Mouse (Mus musculus) CH12.LX (cell line): ENCODE data around the gene Aplp1. TPM values are rescaled to one million over a fixed set of nuclear protein-coding genes. Genes with fewer than 3 reads are reported as not detected.
A peak's percentile ranks its signal among the peaks of the same experiment; 100 is the strongest.
"Not testable (repeated sequence)": the region's sequence is repeated elsewhere in the genome, so short reads cannot be mapped to it uniquely, and the experiment has no call there.

Experiments
- DNase-seq: peaks from one replicate; pipeline ENCODE4 v3.0.0-alpha.2; 2013; ENCODE audit errors: extremely low read depth
- H3K27ac ChIP-seq: 2 replicates; pipeline ENCODE4 v1.5.1; 2012; ENCODE audit warnings: low read depth, mild to moderate bottlenecking, control low read depth, moderate library complexity; ENCODE audit not compliant: insufficient read depth
- H3K27me3 ChIP-seq: replicated peaks from 2 replicates; pipeline ENCODE3; 2012; ENCODE audit warnings: inconsistent platforms
- H3K36me3 ChIP-seq, 2 experiments: replicated peaks in 1 of 2; 2 replicates each; pipeline versions ENCODE3 to v1.6.1; 2012; ENCODE audit warnings: inconsistent platforms in 1 of 2, low read length in 1 of 2, mild to moderate bottlenecking in 1 of 2, mixed read lengths in 1 of 2, moderate library complexity in 1 of 2; ENCODE audit not compliant: control insufficient read depth in 1 of 2, insufficient read depth in 1 of 2
- H3K4me1 ChIP-seq, 2 experiments: 2 replicates each; pipeline ENCODE4 v1.6.1; 2012; ENCODE audit warnings: inconsistent platforms in 1 of 2, moderate library complexity in 1 of 2; ENCODE audit not compliant: insufficient read depth in 2 of 2, control insufficient read depth in 1 of 2
- H3K4me2 ChIP-seq: 2 replicates; pipeline ENCODE4 v1.6.1; 2012; ENCODE audit warnings: low read depth, mild to moderate bottlenecking, control low read depth; ENCODE audit not compliant: poor library complexity, insufficient read depth, severe bottlenecking
- H3K4me3 ChIP-seq, 3 experiments: fragments of 150-350 bp in 1 of 3; sonication (generic) in 1 of 3; replicated peaks in 1 of 3; 2 replicates each; pipeline versions ENCODE3 to v1.5.1; 2011 to 2012; ENCODE audit warnings: low read depth in 2 of 3, low read length in 2 of 3, mild to moderate bottlenecking in 2 of 3, moderate library complexity in 2 of 3, control low read depth in 1 of 3, improper control_type of control experiment in 1 of 3, inconsistent platforms in 1 of 3, mixed read lengths in 1 of 3; ENCODE audit not compliant: poor library complexity in 1 of 3
- H3K79me2 ChIP-seq: replicated peaks from 2 replicates; pipeline ENCODE4 v1.6.1; 2012; ENCODE audit warnings: mild to moderate bottlenecking, moderate library complexity; ENCODE audit not compliant: control insufficient read depth, poor library complexity, insufficient read depth, severe bottlenecking; ENCODE audit errors: extremely low read depth
- H3K9ac ChIP-seq: 2 replicates; pipeline ENCODE4 v1.6.1; 2012; ENCODE audit warnings: low read depth, mild to moderate bottlenecking, control low read depth, moderate library complexity; ENCODE audit not compliant: insufficient read depth
- H3K9me3 ChIP-seq: replicated peaks from 2 replicates; pipeline ENCODE3; 2012; ENCODE audit warnings: low read length, inconsistent platforms, mixed read lengths
- BHLHE40 ChIP-seq: IDR thresholded peaks from 2 replicates; pipeline ENCODE4 v1.6.1; 2011; ENCODE audit warnings: mild to moderate bottlenecking, low read depth, low read length, improper control_type of control experiment
- CHD1 ChIP-seq: IDR thresholded peaks from 2 replicates; pipeline ENCODE4 v1.6.1; 2012; ENCODE audit warnings: low read depth, low read length, improper control_type of control experiment, inconsistent platforms
- CTCF ChIP-seq, 2 experiments: IDR thresholded peaks in 1 of 2; conservative IDR thresholded peaks in 1 of 2; 2 replicates each; pipeline ENCODE4 v1.5.1; 2011 to 2012; ENCODE audit warnings: low read depth in 2 of 2, low read length in 2 of 2, improper control_type of control experiment in 1 of 2, inconsistent platforms in 1 of 2, mild to moderate bottlenecking in 1 of 2, moderate library complexity in 1 of 2
- E2F4 ChIP-seq: IDR thresholded peaks from 2 replicates; pipeline ENCODE4 v1.6.1; 2011; ENCODE audit warnings: low read depth, low read length, improper control_type of control experiment; ENCODE audit not compliant: insufficient replicate concordance
- ETS1 ChIP-seq: conservative IDR thresholded peaks from 2 replicates; pipeline ENCODE4 v1.6.1; 2012; ENCODE audit warnings: low read depth, mild to moderate bottlenecking, inconsistent platforms, low read length, improper control_type of control experiment, moderate library complexity
- JUN ChIP-seq: IDR thresholded peaks from 2 replicates; pipeline ENCODE4 v1.6.1; 2011; ENCODE audit warnings: low read depth, mild to moderate bottlenecking, low read length, improper control_type of control experiment, moderate library complexity; ENCODE audit not compliant: insufficient read depth
- JUND ChIP-seq: conservative IDR thresholded peaks from 2 replicates; pipeline ENCODE4 v1.6.1; 2011; ENCODE audit warnings: low read depth, low read length, improper control_type of control experiment
- KAT2A ChIP-seq: IDR thresholded peaks from 2 replicates; pipeline ENCODE4 v1.6.1; 2012; ENCODE audit warnings: low read length, improper control_type of control experiment, inconsistent platforms; ENCODE audit not compliant: insufficient replicate concordance
- MAFK ChIP-seq: IDR thresholded peaks from 2 replicates; pipeline ENCODE4 v1.6.1; 2011; ENCODE audit warnings: low read length, improper control_type of control experiment; ENCODE audit not compliant: insufficient replicate concordance
- MAZ ChIP-seq: IDR thresholded peaks from 2 replicates; pipeline ENCODE4 v1.6.1; 2012; ENCODE audit warnings: low read depth, mild to moderate bottlenecking, inconsistent platforms, low read length, improper control_type of control experiment, moderate library complexity
- POLR2AphosphoS2 ChIP-seq: IDR thresholded peaks from 2 replicates; pipeline ENCODE4 v1.6.1; 2011; ENCODE audit warnings: low read depth, low read length, improper control_type of control experiment
- RCOR1 ChIP-seq: conservative IDR thresholded peaks from 2 replicates; pipeline ENCODE4 v1.6.1; 2012; ENCODE audit warnings: low read depth, mild to moderate bottlenecking, inconsistent platforms, low read length, improper control_type of control experiment
- USF1 ChIP-seq: IDR thresholded peaks from 2 replicates; pipeline ENCODE4 v1.6.1; 2014; ENCODE audit warnings: low read depth, mild to moderate bottlenecking, inconsistent platforms, low read length, improper control_type of control experiment
- ZKSCAN1 ChIP-seq: IDR thresholded peaks from 2 replicates; pipeline ENCODE4 v1.6.1; 2012; ENCODE audit warnings: low read depth, inconsistent platforms, low read length, improper control_type of control experiment, borderline replicate concordance
- ZMIZ1 ChIP-seq: IDR thresholded peaks from 2 replicates; pipeline ENCODE4 v1.6.1; 2012; ENCODE audit warnings: low read depth, mild to moderate bottlenecking, inconsistent platforms, low read length, improper control_type of control experiment
- ZNF384 ChIP-seq: IDR thresholded peaks from 2 replicates; pipeline ENCODE4 v1.6.1; 2012; ENCODE audit warnings: low read depth, low read length, improper control_type of control experiment, inconsistent platforms
- dilution Hi-C: fragments of 300-500 bp; cut with MboI; formaldehyde crosslinking; loops from 2 replicates; pipeline ENCODE4 v1.14.3; 2020; ENCODE audit warnings: low sequenced_read_pairs; ENCODE audit not compliant: extremely low pct_unique_long_range_greater_than_20kb, extremely low pct_ligation_motif_present
- in situ Hi-C: fragments of 300-500 bp; cut with MboI; formaldehyde crosslinking; loops from 3 replicates; pipeline ENCODE4 v1.14.3; 2019; ENCODE audit warnings: low sequenced_read_pairs, low pct_ligation_motif_present, low pct_unique_long_range_greater_than_20kb, mixed read lengths
- polyA plus RNA-seq: library from polyadenylated mRNA; unstranded; fragments of >175 nt; gene quantifications from 2 replicates; pipeline ENCODE4 v1.2.1, GENCODE M21; 2012; ENCODE audit warnings: low read depth; ENCODE audit not compliant: insufficient read length
- total RNA-seq, 2 experiments: library from RNA; depleted of rRNA; stranded (reverse); fragments of 300-350 nt in 1 of 2; fragments of >200 nt in 1 of 2; gene quantifications; 2 replicates each; pipeline ENCODE4 v1.2.3; 2012 to 2014

Aplp1 gene
- total and polyA plus RNA-seq, 3 experiments, result 0.10 to 0.93 TPM; not detected in 1

GRCm38 (mm10) chr7:30484250-30484649, 38.9 kb upstream of the Aplp1 start:
- H3K27ac ChIP-seq, result no peak overlapping the region
- H3K9me3 ChIP-seq, result peaks cover 9% of the 10 kb centered on the region
- TF ChIP-seq MAZ (no peak), ZNF384 (no peak), ETS1 (no peak), KAT2A (no peak), ZMIZ1 (no peak), E2F4 (no peak), JUND (no peak), POLR2AphosphoS2 (no peak), JUN (no peak), CTCF (conservative IDR thresholded peaks at IDR 0.05 in 1 of 2, IDR thresholded peaks at IDR 0.05 in 1 of 2; ENCODE audit: low read depth in 2 of 2, low read length in 2 of 2) (no peak), BHLHE40 (no peak), RCOR1 (no peak), CHD1 (no peak), MAFK (no peak), USF1 (no peak)
- no peaks in the 10 kb centered on the region for H3K79me2 ChIP-seq
- no peaks in the 10 kb centered on the region for H3K4me1 ChIP-seq
- H3K36me3 ChIP-seq, result no peaks in the 10 kb centered on the region
- no peak for DNase-seq
- no peak overlapping the region for H3K4me3 ChIP-seq
- no peak overlapping the region for H3K9ac ChIP-seq
- dilution Hi-C loops, result no loop called here
- in situ Hi-C loops, result no loop called here
- H3K4me2 ChIP-seq, result no peak overlapping the region
- H3K27me3 ChIP-seq, result peaks cover 76% of the 10 kb centered on the region

- Histone ChIP-seq H3K4me1 (no peaks in the 10 kb centered on the region), H3K79me2 (no peaks in the 10 kb centered on the region), H3K9ac (no peak overlapping the region), H3K27me3 (peaks cover 76% of the 10 kb centered on the region), H3K36me3 (no peaks in the 10 kb centered on the region), H3K4me3 (no peak overlapping the region), H3K4me2 (peak overlapping the region; percentile 34), H3K27ac (no peak overlapping the region), H3K9me3 (no peaks in the 10 kb centered on the region)
- in situ Hi-C loops, result no loop called here
- DNase-seq, result no peak
- TF ChIP-seq ZKSCAN1 (no peak), MAZ (0 out of 2 replicates have a peak, but pooled peaks have one; percentile 37)
- dilution Hi-C loops, result no loop called here
These were observed 32.4 kb upstream of the Aplp1 start for GRCm38 (mm10) chr7:30477415-30478381.

- H3K9me3 ChIP-seq, H3K4me3 ChIP-seq, H3K4me1 ChIP-seq, DNase-seq, H3K36me3 ChIP-seq, H3K79me2 ChIP-seq, in situ Hi-C loops, H3K9ac ChIP-seq, H3K27ac ChIP-seq, H3K4me2 ChIP-seq, dilution Hi-C loops: not testable (repeated sequence)
- H3K27me3 ChIP-seq, result peaks cover 66% of the 10 kb centered on the region
These were observed 30.8 kb upstream of the Aplp1 start for GRCm38 (mm10) chr7:30476136-30476535.
